Mouse (Mus musculus) kidney, postnatal 0 days (tissue): ENCODE measurements around the gene Dhrs4. TPM values are rescaled to one million over a fixed set of nuclear protein-coding genes. Genes with fewer than 3 reads are reported as not detected.
A peak's percentile ranks its signal among the peaks of the same experiment; 100 is the strongest.

Experiments used
- ATAC-seq: fragments of 200-750 bp; cut with Nextera tagmentation; replicated peaks from 2 replicates; pipeline ENCODE4 v1.8.0; 2017; ENCODE audit warnings: low read depth, moderate number of reproducible peaks, moderate TSS enrichment, moderate library complexity; ENCODE audit not compliant: low FRiP score
- DNase-seq: peaks from one replicate; pipeline ENCODE4 v3.0.0-alpha.2; 2016; ENCODE audit warnings: low spot score
- H3K27ac ChIP-seq: fragments of 300-500 bp; sonication (generic); 2 replicates; pipeline ENCODE4 v1.5.1; 2014; ENCODE audit warnings: mild to moderate bottlenecking
- H3K27me3 ChIP-seq: fragments of 300-500 bp; sonication (generic); 2 replicates; pipeline ENCODE4 v1.6.1; 2014; ENCODE audit warnings: low read length, mixed read lengths; ENCODE audit not compliant: insufficient read depth
- H3K36me3 ChIP-seq: fragments of 300-500 bp; sonication (generic); 2 replicates; pipeline ENCODE4 v1.6.1; 2014; ENCODE audit warnings: low read length, mixed read lengths; ENCODE audit not compliant: insufficient read depth
- H3K4me1 ChIP-seq: fragments of 300-500 bp; sonication (generic); replicated peaks from 2 replicates; pipeline ENCODE4 v1.6.1; 2014; ENCODE audit warnings: antibody characterized with exemption, low read length, mixed read lengths; ENCODE audit not compliant: insufficient read depth
- H3K4me2 ChIP-seq: fragments of 300-500 bp; sonication (generic); 2 replicates; pipeline ENCODE4 v1.6.1; 2014; ENCODE audit warnings: mild to moderate bottlenecking, low read length, moderate library complexity, mixed read lengths
- H3K4me3 ChIP-seq: fragments of 300-500 bp; sonication (generic); replicated peaks from 2 replicates; pipeline ENCODE4 v1.5.1; 2014; ENCODE audit warnings: low read depth, low read length
- H3K9ac ChIP-seq: fragments of 300-500 bp; sonication (generic); 2 replicates; pipeline ENCODE4 v1.6.1; 2014; ENCODE audit warnings: low read depth, low read length
- H3K9me3 ChIP-seq: fragments of 300-500 bp; sonication (generic); replicated peaks from 2 replicates; pipeline ENCODE4 v1.6.1; 2016; ENCODE audit warnings: low read length, inconsistent platforms, mixed read lengths
- CTCF ChIP-seq: IDR thresholded peaks from 2 replicates; pipeline ENCODE4 v1.5.1; 2016; ENCODE audit warnings: antibody characterized with exemption, low read depth, mild to moderate bottlenecking, moderate library complexity
- WGBS: fragments of 180-500 bp; shearing (Covaris S2); extraction: QIAGEN DNeasy Blood & Tissue Kit; methylation state at CpG from one replicate; pipeline ENCODE4 v1.1.7; 2014; 5-methylcytosine and 5-hydroxymethylcytosine counted together
- polyA plus RNA-seq: library from polyadenylated mRNA; unstranded; fragments of >200 nt; fragmentation: Nextera tagmentation; extraction: Ambion mirVana; gene quantifications from 2 replicates; pipeline ENCODE4 v1.2.1, GENCODE M21; 2015

Dhrs4 gene
- polyA plus RNA-seq, result 130 and 144 TPM in 2 replicates

- peak; percentile 96 for DNase-seq
- H3K36me3 ChIP-seq, result no peaks in the 10 kb centered on the region
- peak within 1 kb of the TSS; percentile 70 for H3K4me2 ChIP-seq
- WGBS, result under 1% methylated on average over 38 of the region's 38 CpGs
- H3K4me3 ChIP-seq, result peak within 1 kb of the TSS; percentile 67
- H3K9me3 ChIP-seq, result no peaks in the 10 kb centered on the region
- peak; percentile 77 for TF ChIP-seq CTCF
- H3K4me1 ChIP-seq, result 0 out of 2 replicates have a peak, but pooled peaks cover 6% of the 10 kb centered on the region
- peak; percentile 95 for ATAC-seq
- H3K27me3 ChIP-seq, result no peaks in the 10 kb centered on the region
- H3K27ac ChIP-seq, result peak within 1 kb of the TSS; percentile 92
- peak within 1 kb of the TSS; percentile 70 for H3K9ac ChIP-seq
These were observed at the start of gene Dhrs4 for GRCm38 (mm10) chr14:55478651-55479599. Dhrs4 (plus strand) TSS chr14:55478758.

GRCm38 (mm10) chr14:55430255-55430654 is 48.3 kb upstream of the Dhrs4 start:
- Histone ChIP-seq H3K27me3 (no peaks in the 10 kb centered on the region), H3K4me1 (no peaks in the 10 kb centered on the region), H3K4me3 (no peak overlapping the region), H3K9ac (no peak overlapping the region), H3K27ac (no peak overlapping the region), H3K4me2 (no peak overlapping the region), H3K36me3 (no peaks in the 10 kb centered on the region), H3K9me3 (no peaks in the 10 kb centered on the region)
- 89% methylated on average over 4 of the region's 4 CpGs for WGBS
- DNase-seq (no peak), ATAC-seq (no peak)
- no peak for TF ChIP-seq CTCF

- H3K4me2 ChIP-seq, result no peak overlapping the region
- no peak for ATAC-seq
- H3K36me3 ChIP-seq, result no peaks in the 10 kb centered on the region
- no peak overlapping the region for H3K27ac ChIP-seq
- DNase-seq, result no peak
- TF ChIP-seq CTCF, result no peak
- H3K4me3 ChIP-seq, result no peak overlapping the region
- H3K4me1 ChIP-seq, result no peaks in the 10 kb centered on the region
- no peaks in the 10 kb centered on the region for H3K9me3 ChIP-seq
- H3K27me3 ChIP-seq, result no peaks in the 10 kb centered on the region
- H3K9ac ChIP-seq, result no peak overlapping the region
- WGBS, result 86% methylated on average over 1 of the region's 1 CpGs
These were observed 45.5 kb upstream of the Dhrs4 start for GRCm38 (mm10) chr14:55433052-55433451.

GRCm38 (mm10) chr14:55434825-55435224 is 43.7 kb upstream of the Dhrs4 start:
- DNase-seq (no peak), ATAC-seq (no peak)
- WGBS, result 87% methylated on average over 3 of the region's 3 CpGs
- Histone ChIP-seq H3K27ac (no peak overlapping the region), H3K4me1 (no peaks in the 10 kb centered on the region), H3K9ac (no peak overlapping the region), H3K4me2 (no peak overlapping the region), H3K36me3 (no peaks in the 10 kb centered on the region), H3K27me3 (no peaks in the 10 kb centered on the region), H3K4me3 (no peak overlapping the region), H3K9me3 (no peaks in the 10 kb centered on the region)
- TF ChIP-seq CTCF, result no peak

- no peaks in the 10 kb centered on the region for H3K36me3 ChIP-seq
- no peaks in the 10 kb centered on the region for H3K27me3 ChIP-seq
- no peak overlapping the region for H3K9ac ChIP-seq
- no peak for TF ChIP-seq CTCF
- no peak overlapping the region for H3K27ac ChIP-seq
- H3K4me2 ChIP-seq, result no peak overlapping the region
- H3K4me1 ChIP-seq, result no peaks in the 10 kb centered on the region
- ATAC-seq, result no peak
- DNase-seq, result no peak
- WGBS, result 81% methylated on average over 8 of the region's 8 CpGs
- H3K9me3 ChIP-seq, result no peaks in the 10 kb centered on the region
- no peak overlapping the region for H3K4me3 ChIP-seq
These were observed 41.4 kb upstream of the Dhrs4 start for GRCm38 (mm10) chr14:55437118-55437517.

GRCm38 (mm10) chr14:55438193-55438784 is 40.3 kb upstream of the Dhrs4 start:
- Histone ChIP-seq H3K27me3 (no peaks in the 10 kb centered on the region), H3K27ac (no peak overlapping the region), H3K4me3 (no peak overlapping the region), H3K36me3 (no peaks in the 10 kb centered on the region), H3K4me1 (no peaks in the 10 kb centered on the region), H3K9ac (no peak overlapping the region), H3K9me3 (no peaks in the 10 kb centered on the region), H3K4me2 (no peak overlapping the region)
- WGBS, result 19% methylated on average over 6 of the region's 6 CpGs
- TF ChIP-seq CTCF, result peak; percentile 83
- DNase-seq (peak; percentile 79), ATAC-seq (no peak)
